In the genomic region with DNA sequence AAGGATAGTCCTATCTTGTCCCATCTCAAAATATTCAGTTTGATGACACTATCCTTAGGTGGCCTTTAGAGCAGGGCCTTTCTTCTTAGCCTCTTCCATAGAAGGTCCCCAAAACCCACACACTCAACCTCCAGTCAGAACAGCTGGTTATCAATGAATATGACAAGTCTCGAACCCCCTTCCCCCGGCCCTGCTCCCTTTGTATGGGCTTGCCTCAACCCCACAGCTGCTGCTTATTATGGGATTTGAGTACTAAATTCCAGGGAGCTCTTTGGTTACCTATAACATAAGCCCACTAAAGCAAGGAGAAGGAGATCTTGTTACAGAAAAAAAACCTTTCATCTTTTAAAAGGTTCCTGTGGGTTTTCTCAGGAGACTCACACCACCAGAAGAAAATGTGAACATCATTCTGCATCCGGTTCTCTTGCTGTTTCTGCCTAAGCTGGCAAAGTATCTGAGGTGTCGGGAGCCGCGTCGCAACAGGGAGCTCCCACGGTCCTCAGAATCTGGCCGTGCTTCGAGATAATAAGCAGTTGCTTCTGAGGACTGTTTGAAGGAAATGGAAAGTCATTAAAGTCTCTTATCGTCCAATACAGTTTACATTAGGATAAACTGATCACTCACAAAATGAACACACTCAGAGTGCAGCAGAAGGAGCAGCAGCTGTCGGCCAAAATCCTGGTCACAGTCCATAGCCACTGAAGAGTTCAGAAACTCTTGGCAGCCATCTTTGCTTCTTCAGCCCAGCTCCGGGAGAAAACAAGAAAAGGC, we compare ENCODE assay signal across 13 mouse cellular contexts.
A peak's percentile ranks its signal among the peaks of the same experiment; 100 is the strongest.
DNase-seq lines count a peak whose midpoint lies in the region; ATAC-seq and TF ChIP-seq lines count a peak whose summit lies in the region.
"Had no signal": no experiment of that assay in that cellular context is flagged by ENCODE, and none has a peak within 500 bp of the region (broad histone marks: within the 10 kb centered on the region; RNA-seq: fewer than 3 reads in every experiment).

No protein-coding gene starts in this region.

- peak overlapping the region; percentile 1; the same call in 1 of the 2 replicates for H3K27ac ChIP-seq in kidney, embryonic 15.5 days
- H3K27ac ChIP-seq in kidney, adult 2 months (ENCODE audit: insufficient read depth, low read depth, low read length): no peak overlapping the region
- no peak overlapping the region for H3K27ac ChIP-seq in limb, embryonic 11.5 days (replicated peaks; ENCODE audit: low read depth, low read length)
- 0 out of 2 replicates have a peak overlapping the region, but pooled peaks have one; percentile 44 for H3K27ac ChIP-seq in stomach, embryonic 14.5 days (ENCODE audit: low read length)
- H3K27ac ChIP-seq: liver, embryonic 13.5 days; midbrain, embryonic 13.5 days had no signal

- no peak overlapping the region for H3K4me3 ChIP-seq in kidney, embryonic 15.5 days (replicated peaks)
- H3K4me3 ChIP-seq in kidney, adult 2 months (ENCODE audit: insufficient read depth, low read depth, low read length): no peak overlapping the region
- no peak overlapping the region for H3K4me3 ChIP-seq in limb, embryonic 11.5 days (ENCODE audit: low read depth, low read length)
- no peak overlapping the region for H3K4me3 ChIP-seq in stomach, embryonic 14.5 days (ENCODE audit: low read depth, low read length)
- H3K4me3 ChIP-seq: liver, embryonic 13.5 days; midbrain, embryonic 13.5 days had no signal

- 58% methylated on average over 13 of the region's 13 CpGs for WGBS in kidney, embryonic 15.5 days
- WGBS in kidney, adult 2 months: 42% methylated on average over 13 of the region's 13 CpGs
- WGBS in limb, embryonic 11.5 days: 50% methylated on average over 13 of the region's 13 CpGs
- WGBS in stomach, embryonic 14.5 days: 19% methylated on average over 13 of the region's 13 CpGs

- H3K4me2 ChIP-seq in kidney, embryonic 15.5 days: no peak overlapping the region
- H3K4me2 ChIP-seq in limb, embryonic 11.5 days (ENCODE audit: low read depth, severe bottlenecking): no peak overlapping the region
- no peak overlapping the region for H3K4me2 ChIP-seq in stomach, embryonic 14.5 days (replicated peaks; ENCODE audit: low read depth, low read length)
- H3K4me2 ChIP-seq: liver, embryonic 13.5 days; midbrain, embryonic 13.5 days had no signal

- no peaks in the 10 kb centered on the region for H3K36me3 ChIP-seq in kidney, embryonic 15.5 days
- no peaks in the 10 kb centered on the region for H3K36me3 ChIP-seq in kidney, adult 2 months (ENCODE audit: control insufficient read depth, insufficient read depth, low read length)
- H3K36me3 ChIP-seq in limb, embryonic 11.5 days (ENCODE audit: control insufficient read depth, insufficient read depth, low read length): no peaks in the 10 kb centered on the region
- no peaks in the 10 kb centered on the region for H3K36me3 ChIP-seq in stomach, embryonic 14.5 days (ENCODE audit: control insufficient read depth, insufficient read depth, low read length)
- H3K36me3 ChIP-seq: G1E; liver, embryonic 13.5 days; midbrain, embryonic 13.5 days had no signal

- H3K4me1 ChIP-seq in kidney, embryonic 15.5 days: peaks cover 5% of the 10 kb centered on the region; the same call in 1 of the 2 replicates
- H3K4me1 ChIP-seq in kidney, adult 2 months (ENCODE audit: control insufficient read depth, insufficient read depth, low read length): no peaks in the 10 kb centered on the region
- no peaks in the 10 kb centered on the region for H3K4me1 ChIP-seq in limb, embryonic 11.5 days (ENCODE audit: control insufficient read depth, insufficient read depth, low read length)
- no peaks in the 10 kb centered on the region for H3K4me1 ChIP-seq in stomach, embryonic 14.5 days (ENCODE audit: control insufficient read depth, insufficient read depth, low read length)
- H3K4me1 ChIP-seq: liver, embryonic 13.5 days; midbrain, embryonic 13.5 days had no signal

- no peak for TF ChIP-seq CTCF in kidney, adult 2 months (conservative IDR thresholded peaks at IDR 0.05; ENCODE audit: insufficient read depth, insufficient read length, low read depth, low read length)

- no peaks in the 10 kb centered on the region for H3K27me3 ChIP-seq in kidney, embryonic 15.5 days
- H3K27me3 ChIP-seq in kidney, adult 2 months (replicated peaks; ENCODE audit: control insufficient read depth, insufficient read depth, low read length): no peaks in the 10 kb centered on the region
- H3K27me3 ChIP-seq in limb, embryonic 11.5 days (ENCODE audit: control insufficient read depth, insufficient read depth, low read length): no peaks in the 10 kb centered on the region
- no peaks in the 10 kb centered on the region for H3K27me3 ChIP-seq in stomach, embryonic 14.5 days (ENCODE audit: control insufficient read depth, insufficient read depth, low read length)
- H3K27me3 ChIP-seq: liver, embryonic 13.5 days; midbrain, embryonic 13.5 days had no signal

- H3K9me3 ChIP-seq in kidney, embryonic 15.5 days (replicated peaks): no peaks in the 10 kb centered on the region
- H3K9me3 ChIP-seq in limb, embryonic 11.5 days (ENCODE audit: control insufficient read depth, low read length): no peaks in the 10 kb centered on the region
- H3K9me3 ChIP-seq in stomach, embryonic 14.5 days (ENCODE audit: control insufficient read depth, low read depth, low read length): no peaks in the 10 kb centered on the region
- H3K9me3 ChIP-seq: liver, embryonic 13.5 days; midbrain, embryonic 13.5 days had no signal

- peak; percentile 65 to 67 for DNase-seq in cerebellum, postnatal 10 days
- DNase-seq in cerebellum, adult 11 months: no peak
- DNase-seq in kidney, adult 2 months: no peak
- DNase-seq in limb, embryonic 11.5 days (ENCODE audit: low spot score): peak; percentile 43
- DNase-seq in right cerebral cortex, postnatal 25 days: no peak
- DNase-seq in left cerebral cortex, adult 9 months (ENCODE audit: low spot score in 2 of 2): no peak
- DNase-seq: kidney, postnatal 36 days; liver, embryonic 13.5 days had no signal

- no peak; the same call in 1 of the 2 replicates for ATAC-seq in kidney, embryonic 15.5 days (replicated peaks; ENCODE audit: low FRiP score)
- peak; percentile 67; the same call in 1 of the 2 replicates for ATAC-seq in limb, embryonic 11.5 days (ENCODE audit: insufficient number of reproducible peaks, low FRiP score, low TSS enrichment, low read depth)
- ATAC-seq in stomach, embryonic 14.5 days (ENCODE audit: insufficient number of reproducible peaks, insufficient read depth, low FRiP score, low read depth): peak; percentile 55; the same call in 1 of the 2 replicates
- ATAC-seq: forebrain, embryonic 16.5 days; midbrain, embryonic 13.5 days had no signal

- no peak overlapping the region for H3K9ac ChIP-seq in kidney, embryonic 15.5 days
- no peak overlapping the region for H3K9ac ChIP-seq in limb, embryonic 11.5 days (ENCODE audit: low read length)
- H3K9ac ChIP-seq in stomach, embryonic 14.5 days (replicated peaks; ENCODE audit: low read depth, low read length): no peak overlapping the region
- H3K9ac ChIP-seq: liver, embryonic 13.5 days; midbrain, embryonic 13.5 days had no signal

- TF ChIP-seq POLR2A in kidney, adult 2 months (IDR thresholded peaks at IDR 0.05; ENCODE audit: low read depth, low read length): no peak

Comparison
In these comparisons a context has a peak if more than half of its experiments do, and no peak if none do; other contexts are left out.
1. DNase-seq: peak in cerebellum, postnatal 10 days (2 of 2) and limb, embryonic 11.5 days (single experiment); none in cerebellum, adult 11 months (single experiment), kidney, adult 2 months (single experiment), right cerebral cortex, postnatal 25 days (single experiment) and left cerebral cortex, adult 9 months (0 of 2).
2. H3K27ac ChIP-seq: peak in kidney, embryonic 15.5 days (single experiment) and stomach, embryonic 14.5 days (single experiment); none in kidney, adult 2 months (single experiment) and limb, embryonic 11.5 days (single experiment).